Mouse (Mus musculus): Measurements from ENCODE around the gene Tpp2.

DNA sequence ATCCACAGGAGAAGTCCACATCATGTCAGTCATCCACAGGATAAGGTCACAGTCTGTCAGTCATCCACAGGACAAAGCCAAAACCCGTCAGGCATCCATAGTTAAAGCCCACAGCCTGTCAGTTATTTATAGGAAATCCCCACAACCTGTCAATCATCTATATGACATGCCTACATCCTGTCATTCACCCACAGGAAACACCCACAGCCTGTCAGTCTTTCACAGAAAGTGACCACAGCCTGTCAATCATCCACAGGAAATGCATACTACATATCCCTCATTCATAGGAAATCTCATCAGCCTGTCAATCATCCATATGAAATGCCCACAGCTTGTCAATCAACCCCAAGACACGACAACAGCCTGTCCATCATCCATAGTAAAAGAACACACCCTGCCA is 36.3 kb upstream of the Tpp2 start:
- TF ChIP-seq CTCF (IDR thresholded peaks at IDR 0.05) = no peak
- TF ChIP-seq EP300 (IDR thresholded peaks at IDR 0.05; ENCODE audit: insufficient read depth, low read depth, low read length) = no peak
- TF ChIP-seq POLR2A (IDR thresholded peaks at IDR 0.05; ENCODE audit: insufficient read depth, low read depth, low read length) = no peak

Data from heart, adult 2 months (tissue).